Mouse (Mus musculus) liver, adult 2 months (tissue): ENCODE data around the gene Map4k2.

Source experiments
- CTCF ChIP-seq: fragments of 200-500 bp; IDR thresholded peaks from 2 replicates; pipeline ENCODE4 v1.5.1; 2011; ENCODE audit warnings: low read depth, low read length, control low read depth
- POLR2A ChIP-seq: fragments of 200-500 bp; IDR thresholded peaks from 2 replicates; pipeline ENCODE4 v1.6.1; 2011; ENCODE audit warnings: low read length, control low read depth; ENCODE audit not compliant: insufficient read depth; ENCODE audit errors: extremely low read depth

GRCm38 (mm10) chr19:6310181-6310580 lies 30.8 kb upstream of the Map4k2 start:
- TF ChIP-seq CTCF, result no peak
- TF ChIP-seq POLR2A, result no peak
